Mouse (Mus musculus) embryonic facial prominence, embryonic 11.5 days (tissue): ENCODE results near the gene Nit1. TPM values are rescaled to one million over a fixed set of nuclear protein-coding genes. Genes with fewer than 3 reads are reported as not detected.
A peak's percentile ranks its signal among the peaks of the same experiment; 100 is the strongest.

Source experiments
- ATAC-seq: fragments of 200-750 bp; cut with Nextera tagmentation; replicated peaks from 2 replicates; pipeline ENCODE4 v1.8.0; 2017; ENCODE audit warnings: low read depth; ENCODE audit not compliant: insufficient number of reproducible peaks, low FRiP score, low TSS enrichment
- DNase-seq: peaks from one replicate; pipeline ENCODE4 v3.0.0-alpha.2; 2015; ENCODE audit warnings: low spot score
- H3K27ac ChIP-seq: fragments of 300-500 bp; sonication (generic); replicated peaks from 2 replicates; pipeline ENCODE4 v1.5.1; 2014; ENCODE audit warnings: mild to moderate bottlenecking, low read depth, low read length, control low read depth
- H3K27me3 ChIP-seq: fragments of 300-500 bp; sonication (generic); 2 replicates; pipeline ENCODE4 v1.6.1; 2014; ENCODE audit warnings: mild to moderate bottlenecking, low read length, moderate library complexity, mixed read lengths; ENCODE audit not compliant: control insufficient read depth, insufficient read depth
- H3K36me3 ChIP-seq: fragments of 300-500 bp; sonication (generic); replicated peaks from 2 replicates; pipeline ENCODE4 v1.6.1; 2014; ENCODE audit warnings: low read depth, mild to moderate bottlenecking, low read length, moderate library complexity, mixed read lengths; ENCODE audit not compliant: control insufficient read depth, insufficient read depth
- H3K4me1 ChIP-seq: fragments of 300-500 bp; sonication (generic); 2 replicates; pipeline ENCODE4 v1.6.1; 2014; ENCODE audit warnings: low read length, mixed read lengths; ENCODE audit not compliant: control insufficient read depth, insufficient read depth
- H3K4me2 ChIP-seq: fragments of 300-500 bp; sonication (generic); 2 replicates; pipeline ENCODE4 v1.6.1; 2014; ENCODE audit warnings: low read depth, mild to moderate bottlenecking, control low read depth, low read length, moderate library complexity
- H3K4me3 ChIP-seq: fragments of 300-500 bp; sonication (generic); 2 replicates; pipeline ENCODE4 v1.5.1; 2014; ENCODE audit warnings: low read depth, low read length, control low read depth
- H3K9ac ChIP-seq: fragments of 300-500 bp; sonication (generic); replicated peaks from 2 replicates; pipeline ENCODE4 v1.6.1; 2014; ENCODE audit warnings: mild to moderate bottlenecking, control low read depth, low read length
- H3K9me3 ChIP-seq: fragments of 300-500 bp; sonication (generic); replicated peaks from 2 replicates; pipeline ENCODE4 v1.6.1; 2016; ENCODE audit warnings: mild to moderate bottlenecking, low read length, inconsistent platforms, mixed read lengths; ENCODE audit not compliant: control insufficient read depth
- WGBS: fragments of 180-500 bp; shearing (Covaris S2); extraction: QIAGEN DNeasy Blood & Tissue Kit; methylation state at CpG from one replicate; pipeline ENCODE4 v1.1.7; 2014; 5-methylcytosine and 5-hydroxymethylcytosine counted together
- polyA plus RNA-seq: library from polyadenylated mRNA; unstranded; fragments of >200 nt; fragmentation: Nextera tagmentation; extraction: Ambion mirVana; gene quantifications from 2 replicates; pipeline ENCODE4 v1.2.1, GENCODE M21; 2014

Gene Nit1
- polyA plus RNA-seq, 1 experiment from 2014 or later = 29.8 TPM

DNA sequence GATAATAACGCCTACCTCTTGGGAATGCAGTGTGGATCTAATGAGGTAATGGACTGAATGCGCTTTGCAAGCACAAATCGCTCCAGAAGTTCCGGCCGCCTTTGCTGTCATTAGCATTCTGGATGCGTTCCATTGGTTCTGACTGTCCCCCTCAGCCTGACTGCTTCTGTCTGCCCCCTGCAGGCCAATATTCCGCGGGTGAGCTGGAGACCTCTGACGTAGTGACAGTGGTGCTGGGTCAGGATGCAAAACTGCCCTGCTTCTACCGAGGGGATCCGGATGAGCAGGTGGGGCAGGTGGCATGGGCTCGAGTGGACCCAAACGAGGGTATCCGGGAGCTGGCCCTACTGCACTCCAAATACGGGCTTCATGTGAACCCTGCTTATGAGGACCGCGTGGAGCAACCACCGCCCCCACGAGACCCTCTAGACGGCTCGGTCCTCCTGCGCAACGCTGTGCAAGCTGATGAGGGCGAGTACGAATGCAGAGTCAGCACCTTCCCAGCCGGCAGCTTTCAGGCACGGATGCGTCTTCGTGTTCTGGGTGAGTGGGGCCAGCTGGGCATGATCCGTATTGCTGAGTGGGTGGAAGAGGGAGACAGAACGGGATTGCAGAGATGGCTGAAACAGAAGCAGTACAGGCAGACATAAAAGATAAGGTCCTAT, 34.6 kb upstream of the Nit1 start:
- Histone ChIP-seq H3K4me1 (no peaks in the 10 kb centered on the region), H3K27me3 (peaks cover 4% of the 10 kb centered on the region; the same call in 1 of the 2 replicates), H3K4me2 (peak overlapping the region; percentile 25; the same call in 1 of the 2 replicates), H3K9me3 (no peaks in the 10 kb centered on the region), H3K36me3 (no peaks in the 10 kb centered on the region), H3K9ac (no peak overlapping the region), H3K4me3 (no peak overlapping the region), H3K27ac (no peak overlapping the region)
- 7% methylated on average over 31 of the region's 31 CpGs for WGBS
- DNase-seq (peak; percentile 75), ATAC-seq (peak; percentile 25; the same call in 1 of the 2 replicates)

DNA sequence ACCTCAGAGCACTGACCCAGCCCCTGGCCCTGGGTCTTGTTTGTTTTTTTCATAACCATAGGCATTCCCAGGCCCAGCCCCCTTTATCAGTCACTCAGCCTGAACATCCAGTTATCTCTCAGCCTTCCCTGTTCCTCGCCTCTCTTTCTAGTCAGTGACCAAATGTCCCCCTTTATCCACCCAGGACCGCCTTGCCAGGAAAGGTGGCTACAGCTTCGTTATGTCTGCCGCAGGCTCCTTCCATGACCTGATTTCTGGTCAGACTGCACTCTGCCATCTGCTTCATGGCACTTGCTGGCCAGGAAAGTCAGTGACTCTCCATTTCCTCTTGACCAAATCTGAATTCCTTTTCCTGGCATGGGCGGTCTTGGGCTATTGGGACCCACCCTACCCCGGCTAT, 32.9 kb upstream of the Nit1 start:
- H3K36me3 ChIP-seq = no peaks in the 10 kb centered on the region
- ATAC-seq (no peak), DNase-seq (no peak)
- peaks cover 4% of the 10 kb centered on the region; the same call in 1 of the 2 replicates for H3K27me3 ChIP-seq
- H3K4me1 ChIP-seq = no peaks in the 10 kb centered on the region
- H3K9ac ChIP-seq = no peak overlapping the region
- no peak overlapping the region for H3K4me2 ChIP-seq
- no peak overlapping the region for H3K4me3 ChIP-seq
- no peaks in the 10 kb centered on the region for H3K9me3 ChIP-seq
- no peak overlapping the region for H3K27ac ChIP-seq
- WGBS = 90% methylated on average over 6 of the region's 6 CpGs

GRCm38 (mm10) chr1:171375646-171376097, 30.2 kb upstream of the Nit1 start:
- H3K9me3 ChIP-seq = no peaks in the 10 kb centered on the region
- no peak overlapping the region for H3K4me3 ChIP-seq
- DNase-seq (no peak), ATAC-seq (no peak)
- 36% methylated on average over 9 of the region's 9 CpGs for WGBS
- H3K4me2 ChIP-seq = no peak overlapping the region
- H3K27me3 ChIP-seq = peaks cover 2% of the 10 kb centered on the region; the same call in 1 of the 2 replicates
- H3K9ac ChIP-seq = no peak overlapping the region
- no peaks in the 10 kb centered on the region for H3K36me3 ChIP-seq
- H3K27ac ChIP-seq = no peak overlapping the region
- H3K4me1 ChIP-seq = no peaks in the 10 kb centered on the region

GRCm38 (mm10) chr1:171373946-171374345, 28.5 kb upstream of the Nit1 start:
- ATAC-seq (no peak), DNase-seq (peak; percentile 40)
- WGBS = 0% methylated on average over 4 of the region's 4 CpGs
- H3K4me1 ChIP-seq = no peaks in the 10 kb centered on the region
- no peak overlapping the region for H3K4me2 ChIP-seq
- H3K27ac ChIP-seq = no peak overlapping the region
- H3K9ac ChIP-seq = no peak overlapping the region
- no peaks in the 10 kb centered on the region for H3K9me3 ChIP-seq
- no peaks in the 10 kb centered on the region; the same call in 1 of the 2 replicates for H3K27me3 ChIP-seq
- no peak overlapping the region for H3K4me3 ChIP-seq
- no peaks in the 10 kb centered on the region for H3K36me3 ChIP-seq

- no peak for ATAC-seq
- 25% methylated on average over 3 of the region's 3 CpGs for WGBS
- H3K4me1 ChIP-seq = no peaks in the 10 kb centered on the region
- no peaks in the 10 kb centered on the region for H3K36me3 ChIP-seq
- DNase-seq = no peak
- no peak overlapping the region for H3K4me3 ChIP-seq
- H3K9me3 ChIP-seq = no peaks in the 10 kb centered on the region
- no peaks in the 10 kb centered on the region; the same call in 1 of the 2 replicates for H3K27me3 ChIP-seq
- no peak overlapping the region for H3K9ac ChIP-seq
- H3K27ac ChIP-seq = no peak overlapping the region
- no peak overlapping the region for H3K4me2 ChIP-seq
These were observed 27.4 kb upstream of the Nit1 start for GRCm38 (mm10) chr1:171372880-171373279.

- Histone ChIP-seq H3K4me1 (no peaks in the 10 kb centered on the region), H3K4me3 (no peak within 1 kb of the TSS), H3K36me3 (no peaks in the 10 kb centered on the region), H3K4me2 (no peak within 1 kb of the TSS; the same call in 1 of the 2 replicates), H3K27ac (no peak within 1 kb of the TSS), H3K9me3 (no peaks in the 10 kb centered on the region), H3K9ac (no peak within 1 kb of the TSS), H3K27me3 (no peaks in the 10 kb centered on the region; the same call in 1 of the 2 replicates)
- ATAC-seq = no peak
- DNase-seq = no peak
- 40% methylated on average over 20 of the region's 20 CpGs for WGBS
These were observed 24.6 kb upstream of the Nit1 start, which contains the start of gene Nectin4 for GRCm38 (mm10) chr1:171369845-171370556. Gene Nectin4 (plus strand): TSS chr1:171370099.

DNA sequence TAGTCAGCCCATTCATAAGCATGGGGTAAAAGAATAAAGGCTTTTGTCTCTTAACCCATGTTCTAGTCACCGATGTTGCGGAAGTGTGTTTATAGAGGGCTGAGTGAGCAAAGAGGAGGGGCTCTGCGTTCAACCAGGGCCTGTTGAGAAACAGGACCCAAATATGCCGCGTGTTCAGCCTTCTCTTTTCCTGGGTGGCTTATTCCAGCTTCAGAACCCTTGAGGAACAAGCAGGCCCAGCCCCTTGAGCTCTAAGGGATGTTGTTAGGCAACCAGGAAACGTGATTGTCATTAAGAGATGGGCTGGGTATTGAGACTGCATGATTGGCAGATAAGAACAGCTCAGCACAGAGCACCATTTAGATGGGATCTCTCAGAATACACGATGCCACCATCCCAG, 20.5 kb upstream of the Nit1 start:
- Histone ChIP-seq H3K4me1 (no peaks in the 10 kb centered on the region), H3K9me3 (no peaks in the 10 kb centered on the region), H3K27ac (no peak overlapping the region), H3K36me3 (no peaks in the 10 kb centered on the region), H3K4me3 (no peak overlapping the region), H3K27me3 (no peaks in the 10 kb centered on the region; the same call in 1 of the 2 replicates), H3K9ac (no peak overlapping the region), H3K4me2 (no peak overlapping the region)
- DNase-seq = no peak
- no peak for ATAC-seq
- WGBS = 66% methylated on average over 7 of the region's 7 CpGs
